Mouse (Mus musculus): Measurements from ENCODE around the gene Glis1. TPM values are rescaled to one million over a fixed set of nuclear protein-coding genes. Genes with fewer than 3 reads are reported as not detected.

Gene Glis1
- total and polyA plus RNA-seq, 2 experiments from 2014 or later, result 1.4 to 2.1 TPM

DNA sequence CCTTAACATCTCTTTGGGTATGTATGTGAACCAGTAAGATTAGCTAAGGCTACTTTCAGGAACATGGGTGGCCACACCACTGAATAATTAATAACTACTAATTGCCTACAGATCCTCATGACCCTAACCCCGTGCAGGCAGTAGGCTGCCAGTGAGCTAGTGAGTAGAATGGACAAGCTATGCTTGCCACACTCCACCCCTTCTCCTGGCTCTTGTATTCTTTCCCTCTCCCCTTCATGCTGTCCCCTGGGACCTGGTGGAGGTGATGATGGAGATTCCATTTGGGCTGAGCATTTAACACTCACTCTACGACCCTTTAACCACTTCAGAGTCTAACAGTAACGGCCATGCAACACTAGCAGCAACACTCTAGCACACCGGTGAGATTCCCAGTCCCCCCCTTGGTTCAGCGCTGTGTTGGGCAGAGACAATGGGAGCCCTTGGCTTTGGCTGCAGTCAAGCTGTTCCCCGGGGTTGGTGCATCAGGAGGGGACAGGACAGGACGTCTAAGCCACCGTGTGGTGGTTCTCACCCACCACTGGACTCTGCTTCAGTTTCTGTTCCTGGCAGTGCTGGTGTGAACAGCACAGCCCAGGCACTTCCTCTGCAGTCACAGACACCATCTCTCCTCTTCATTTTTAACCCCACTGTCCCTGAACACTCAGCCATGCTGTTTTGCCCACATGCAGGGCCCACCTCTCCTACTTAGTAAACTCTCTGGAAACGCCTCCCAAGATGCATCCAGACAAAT is 246.9 kb downstream of the Glis1 start:
- H3K4me2 ChIP-seq (ENCODE audit: low read depth, low read length, poor library complexity, severe bottlenecking), result no peak overlapping the region
- 21% methylated on average over 9 of the region's 9 CpGs for WGBS
- no peak overlapping the region for H3K9ac ChIP-seq (replicated peaks; ENCODE audit: low read length, poor library complexity, severe bottlenecking)
- H3K27ac ChIP-seq (ENCODE audit: low read depth, low read length), result peak overlapping the region; percentile 71
- no peak for TF ChIP-seq CTCF (IDR thresholded peaks at IDR 0.05)
- H3K4me3 ChIP-seq (ENCODE audit: low read depth, low read length), result no peak overlapping the region
- no peaks in the 10 kb centered on the region for H3K9me3 ChIP-seq (ENCODE audit: low read length)
- no peaks in the 10 kb centered on the region for H3K36me3 ChIP-seq (ENCODE audit: insufficient read depth, low read length)
- DNase-seq (ENCODE audit: low spot score) (no peak), ATAC-seq (ENCODE audit: low FRiP score) (peak; percentile 32; the same call in 1 of the 2 replicates)
- no peaks in the 10 kb centered on the region; the same call in 1 of the 2 replicates for H3K27me3 ChIP-seq (ENCODE audit: insufficient read depth, low read length)
- H3K4me1 ChIP-seq (ENCODE audit: insufficient read depth, low read length), result peaks cover 12% of the 10 kb centered on the region; the same call in 1 of the 2 replicates

DNA sequence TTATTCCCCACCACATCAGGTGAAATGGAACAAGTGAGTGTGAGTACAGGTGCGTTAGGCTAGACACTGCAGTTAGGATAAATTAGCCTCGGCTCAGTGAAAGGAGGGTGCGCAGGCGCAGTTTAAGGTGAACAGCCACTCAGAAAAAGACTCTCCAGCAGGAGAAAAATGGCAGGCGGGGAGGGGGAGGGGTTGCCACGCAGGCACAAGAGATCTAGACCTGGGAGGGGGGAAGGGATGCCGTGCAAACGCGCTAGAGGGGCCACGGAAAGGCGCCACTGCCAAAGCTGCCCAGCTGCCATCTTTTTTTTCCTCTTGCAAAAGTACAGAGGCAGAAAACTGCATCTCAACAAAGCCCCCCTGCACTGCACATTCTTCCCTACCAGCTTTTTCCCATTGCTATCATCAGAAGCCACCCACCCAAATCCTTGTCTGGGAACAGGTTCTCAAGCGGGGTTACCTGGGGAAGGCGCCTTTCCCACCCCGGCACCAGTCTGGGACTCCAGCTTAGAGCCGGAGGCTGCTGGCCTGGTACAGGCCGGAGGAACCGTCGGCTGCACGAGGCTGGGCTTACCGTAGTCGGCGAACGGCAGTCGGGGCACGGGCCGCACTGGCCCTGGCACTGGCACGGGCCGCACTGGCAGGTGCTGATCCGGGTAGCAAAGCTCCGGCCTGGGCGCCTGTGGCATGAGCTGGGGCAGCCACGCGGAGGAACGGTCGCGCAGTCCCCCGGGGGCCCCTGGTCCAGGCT is 248.8 kb downstream of the Glis1 start:
- WGBS, result 92% methylated on average over 34 of the region's 37 CpGs

DNA sequence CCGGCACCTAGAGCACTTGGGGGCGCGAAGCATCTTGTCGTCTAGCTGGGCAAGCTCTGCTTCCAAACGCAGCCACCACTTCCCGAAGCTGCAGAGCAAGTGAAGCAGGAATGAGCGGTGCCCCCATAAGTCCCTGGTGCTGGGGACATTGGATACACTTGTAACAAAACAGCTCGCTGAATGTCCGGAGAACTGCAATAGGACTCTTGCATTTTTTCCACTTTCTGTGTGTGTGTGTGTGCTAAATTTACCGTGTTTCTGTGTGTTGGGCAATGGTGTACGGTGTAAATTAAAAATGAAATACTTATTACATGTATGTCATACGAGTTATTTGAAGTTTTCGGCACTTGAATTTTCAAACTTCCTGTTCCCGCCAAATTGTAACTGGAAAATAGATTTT is 249.7 kb downstream of the Glis1 start, which contains the start of gene Dmrtb1:
TSS of gene Dmrtb1 (minus strand) at position 101 of the 400 bp plus-strand sequence.
- TF ChIP-seq CTCF (IDR thresholded peaks at IDR 0.05), result no peak
- WGBS, result 94% methylated on average over 14 of the region's 14 CpGs
- H3K4me1 ChIP-seq (ENCODE audit: insufficient read depth, low read length), result peaks cover 12% of the 10 kb centered on the region
- no peak for DNase-seq (ENCODE audit: low spot score)
- H3K9me3 ChIP-seq (ENCODE audit: low read length), result no peaks in the 10 kb centered on the region
- no peak within 1 kb of the TSS for H3K4me2 ChIP-seq (ENCODE audit: low read depth, low read length, poor library complexity, severe bottlenecking)
- H3K9ac ChIP-seq (replicated peaks; ENCODE audit: low read length, poor library complexity, severe bottlenecking), result no peak within 1 kb of the TSS
- H3K36me3 ChIP-seq (ENCODE audit: insufficient read depth, low read length), result no peaks in the 10 kb centered on the region
- ATAC-seq (ENCODE audit: low FRiP score), result no peak
- no peaks in the 10 kb centered on the region for H3K27me3 ChIP-seq (ENCODE audit: insufficient read depth, low read length)
- H3K27ac ChIP-seq (ENCODE audit: low read depth, low read length), result no peak within 1 kb of the TSS
- no peak within 1 kb of the TSS for H3K4me3 ChIP-seq (ENCODE audit: low read depth, low read length)

More for the DNA sequence above, 248.8 kb downstream of the Glis1 start:
- Histone ChIP-seq H3K36me3 (ENCODE audit: insufficient read depth, low read length) (no peaks in the 10 kb centered on the region), H3K9ac (replicated peaks; ENCODE audit: low read length, poor library complexity, severe bottlenecking) (no peak overlapping the region), H3K4me2 (ENCODE audit: low read depth, low read length, poor library complexity, severe bottlenecking) (no peak overlapping the region), H3K9me3 (ENCODE audit: low read length) (no peaks in the 10 kb centered on the region), H3K27ac (ENCODE audit: low read depth, low read length) (no peak overlapping the region), H3K4me3 (ENCODE audit: low read depth, low read length) (no peak overlapping the region), H3K27me3 (ENCODE audit: insufficient read depth, low read length) (no peaks in the 10 kb centered on the region), H3K4me1 (ENCODE audit: insufficient read depth, low read length) (peaks cover 12% of the 10 kb centered on the region)
- no peak for DNase-seq (ENCODE audit: low spot score)
- no peak for ATAC-seq (ENCODE audit: low FRiP score)
- no peak for TF ChIP-seq CTCF (IDR thresholded peaks at IDR 0.05)

Small RNA genes within 50 kb of the gene (microRNA-seq; reads per million reads assigned to microRNA genes)
- not detected for gene Gm24804 (ENCODE audit: borderline number of aligned reads)

Other genes starting within 250 kb of the Glis1 start
- gene Ldlrad1, start 225.4 kb upstream of the Glis1 start, total RNA-seq (2014; rRNA removed), result not detected in 2 replicates
- gene Ldlrad1, start 225.4 kb upstream of the Glis1 start, polyA plus RNA-seq (2015; fragmentation: Nextera tagmentation; extraction: Ambion mirVana), result not detected in 2 replicates
- gene Lrrc42, start 181.1 kb upstream of the Glis1 start, total RNA-seq (2014; rRNA removed), result 15.0 and 16.3 TPM in 2 replicates
- 35.5 and 36.3 TPM in 2 replicates for gene Lrrc42, start 181.1 kb upstream of the Glis1 start, polyA plus RNA-seq (2015; fragmentation: Nextera tagmentation; extraction: Ambion mirVana)
- 10.6 and 12.8 TPM in 2 replicates for gene Hspb11, start 181.0 kb upstream of the Glis1 start, total RNA-seq (2014; rRNA removed)
- gene Hspb11, start 181.0 kb upstream of the Glis1 start, polyA plus RNA-seq (2015; fragmentation: Nextera tagmentation; extraction: Ambion mirVana), result 29.7 and 33.2 TPM in 2 replicates
- gene Dio1, start 127.4 kb upstream of the Glis1 start, total RNA-seq (2014; rRNA removed), result not detected in 2 replicates
- gene Dio1, start 127.4 kb upstream of the Glis1 start, polyA plus RNA-seq (2015; fragmentation: Nextera tagmentation; extraction: Ambion mirVana), result not detected in 2 replicates
- gene Yipf1, start 120.2 kb upstream of the Glis1 start, total RNA-seq (2014; rRNA removed), result 53.3 and 58.5 TPM in 2 replicates
- gene Yipf1, start 120.2 kb upstream of the Glis1 start, polyA plus RNA-seq (2015; fragmentation: Nextera tagmentation; extraction: Ambion mirVana), result 58.9 and 60.8 TPM in 2 replicates
- gene Ndc1, start 66.8 kb upstream of the Glis1 start, total RNA-seq (2014; rRNA removed), result 32.2 and 36.8 TPM in 2 replicates
- gene Ndc1, start 66.8 kb upstream of the Glis1 start, polyA plus RNA-seq (2015; fragmentation: Nextera tagmentation; extraction: Ambion mirVana), result 20.1 and 21.5 TPM in 2 replicates
- 13.1 and 27.1 TPM in 2 replicates for gene Dmrtb1, start 249.6 kb downstream of the Glis1 start, total RNA-seq (2014; rRNA removed)
- 36.8 and 37.2 TPM in 2 replicates for gene Dmrtb1, start 249.6 kb downstream of the Glis1 start, polyA plus RNA-seq (2015; fragmentation: Nextera tagmentation; extraction: Ambion mirVana)